Mouse (Mus musculus) stomach, postnatal 0 days (tissue): ENCODE results near the gene Klrb1c. TPM values are rescaled to one million over a fixed set of nuclear protein-coding genes. Genes with fewer than 3 reads are reported as not detected.
"Not testable (repeated sequence)": the region's sequence is repeated elsewhere in the genome, so short reads cannot be mapped to it uniquely, and the experiment has no call there.

ENCODE experiments used
- ATAC-seq: fragments of 200-750 bp; cut with Nextera tagmentation; 2 replicates; pipeline ENCODE4 v1.8.0; 2017; ENCODE audit not compliant: low FRiP score, low TSS enrichment
- DNase-seq: peaks from one replicate; pipeline ENCODE4 v3.0.0-alpha.2; 2016; ENCODE audit warnings: low spot score
- H3K27ac ChIP-seq: fragments of 300-500 bp; sonication (generic); replicated peaks from 2 replicates; pipeline ENCODE4 v1.5.1; 2014; ENCODE audit warnings: mild to moderate bottlenecking, control low read depth
- H3K27me3 ChIP-seq: fragments of 300-500 bp; sonication (generic); 2 replicates; pipeline ENCODE4 v1.6.1; 2014; ENCODE audit warnings: low read length; ENCODE audit not compliant: control insufficient read depth, insufficient read depth
- H3K36me3 ChIP-seq: fragments of 300-500 bp; sonication (generic); 2 replicates; pipeline ENCODE4 v1.6.1; 2014; ENCODE audit warnings: low read length, mixed read lengths; ENCODE audit not compliant: control insufficient read depth, insufficient read depth
- H3K4me1 ChIP-seq: fragments of 300-500 bp; sonication (generic); replicated peaks from 2 replicates; pipeline ENCODE4 v1.6.1; 2014; ENCODE audit warnings: antibody characterized with exemption; ENCODE audit not compliant: control insufficient read depth, insufficient read depth
- H3K4me2 ChIP-seq: fragments of 300-500 bp; sonication (generic); replicated peaks from 2 replicates; pipeline ENCODE4 v1.6.1; 2014; ENCODE audit warnings: low read depth, mild to moderate bottlenecking, control low read depth, moderate library complexity
- H3K4me3 ChIP-seq: fragments of 300-500 bp; sonication (generic); 2 replicates; pipeline ENCODE4 v1.5.1; 2014; ENCODE audit warnings: low read depth, low read length, control low read depth
- H3K9ac ChIP-seq: fragments of 300-500 bp; sonication (generic); 2 replicates; pipeline ENCODE4 v1.6.1; 2014; ENCODE audit warnings: mild to moderate bottlenecking, low read length, control low read depth, mixed read lengths
- H3K9me3 ChIP-seq: fragments of 300-500 bp; sonication (generic); 2 replicates; pipeline ENCODE4 v1.6.1; 2016; ENCODE audit warnings: low read length; ENCODE audit not compliant: control insufficient read depth
- CTCF ChIP-seq: IDR thresholded peaks from 2 replicates; pipeline ENCODE4 v1.5.1; 2016; ENCODE audit warnings: antibody characterized with exemption, low read depth, mild to moderate bottlenecking, moderate library complexity
- EP300 ChIP-seq: optimal IDR thresholded peaks from 2 replicates; pipeline ENCODE3; 2016; ENCODE audit warnings: antibody characterized with exemption
- WGBS: fragments of 180-500 bp; shearing (Covaris S2); extraction: QIAGEN DNeasy Blood & Tissue Kit; methylation state at CpG from one replicate; pipeline ENCODE4 v1.1.7; 2014; 5-methylcytosine and 5-hydroxymethylcytosine counted together
- polyA plus RNA-seq: library from polyadenylated mRNA; unstranded; fragments of >200 nt; fragmentation: Nextera tagmentation; extraction: Ambion mirVana; gene quantifications from 2 replicates; pipeline ENCODE4 v1.2.1, GENCODE M21; 2015

Klrb1c gene
- polyA plus RNA-seq, 1 experiment from 2014 or later: 0.07 TPM

GRCm38 (mm10) chr6:128761144-128761540, 27.9 kb downstream of the Klrb1c start:
- Histone ChIP-seq H3K27ac (no peak overlapping the region), H3K9me3 (no peaks in the 10 kb centered on the region), H3K9ac (no peak overlapping the region), H3K4me2 (peak overlapping the region; percentile 43), H3K27me3 (no peaks in the 10 kb centered on the region), H3K4me3 (peak overlapping the region; percentile 59), H3K36me3 (no peaks in the 10 kb centered on the region), H3K4me1 (no peaks in the 10 kb centered on the region)
- TF ChIP-seq EP300 (no peak), CTCF (no peak)
- 43% methylated on average over 5 of the region's 5 CpGs for WGBS
- ATAC-seq: no peak
- no peak for DNase-seq

- peak; percentile 92 for DNase-seq
- H3K36me3 ChIP-seq, H3K9me3 ChIP-seq, H3K4me1 ChIP-seq, H3K27me3 ChIP-seq: not testable (repeated sequence)
- peak; percentile 78 for ATAC-seq
- under 1% methylated on average over 44 of the region's 44 CpGs for WGBS
- Histone ChIP-seq H3K27ac (peak overlapping the region; percentile 89), H3K4me3 (peak overlapping the region; percentile 59), H3K9ac (peak overlapping the region; percentile 66), H3K4me2 (peak overlapping the region; percentile 43)
- TF ChIP-seq CTCF: peak; percentile 84
Measured at GRCm38 (mm10) chr6:128760416-128761143, 28.4 kb downstream of the Klrb1c start.

GRCm38 (mm10) chr6:128760016-128760415, 29.0 kb downstream of the Klrb1c start:
- DNase-seq (peak; percentile 85), ATAC-seq (peak; percentile 37)
- H3K36me3 ChIP-seq, H3K27me3 ChIP-seq, H3K9me3 ChIP-seq, H3K4me1 ChIP-seq: not testable (repeated sequence)
- WGBS: under 1% methylated on average over 22 of the region's 22 CpGs
- Histone ChIP-seq H3K27ac (peak overlapping the region; percentile 89), H3K4me2 (peak overlapping the region; percentile 43), H3K9ac (peak overlapping the region; percentile 66), H3K4me3 (peak overlapping the region; percentile 59)

GRCm38 (mm10) chr6:128759221-128759950, 29.6 kb downstream of the Klrb1c start:
- ATAC-seq: no peak
- H3K36me3 ChIP-seq: no peaks in the 10 kb centered on the region
- no peak for DNase-seq
- H3K4me2 ChIP-seq: no peak overlapping the region
- no peaks in the 10 kb centered on the region for H3K27me3 ChIP-seq
- H3K9ac ChIP-seq: no peak overlapping the region
- WGBS: 78% methylated on average over 5 of the region's 5 CpGs
- no peak overlapping the region for H3K27ac ChIP-seq
- no peaks in the 10 kb centered on the region for H3K4me1 ChIP-seq
- TF ChIP-seq CTCF (no peak), EP300 (no peak)
- no peak overlapping the region for H3K4me3 ChIP-seq
- no peaks in the 10 kb centered on the region for H3K9me3 ChIP-seq

- not testable (repeated sequence) for ATAC-seq, H3K4me3 ChIP-seq, H3K27me3 ChIP-seq, H3K4me1 ChIP-seq, H3K9ac ChIP-seq, H3K9me3 ChIP-seq, H3K36me3 ChIP-seq, H3K4me2 ChIP-seq, H3K27ac ChIP-seq, DNase-seq
- WGBS: 38% methylated on average over 4 of the region's 4 CpGs
Measured at GRCm38 (mm10) chr6:128755402-128755763, 33.6 kb downstream of the Klrb1c start.

- not testable (repeated sequence) for H3K4me1 ChIP-seq, H3K4me3 ChIP-seq, H3K36me3 ChIP-seq, H3K9ac ChIP-seq, H3K9me3 ChIP-seq, DNase-seq, H3K27me3 ChIP-seq
- peak overlapping the region; percentile 45; the same call in 1 of the 2 replicates for H3K27ac ChIP-seq
- 66% methylated on average over 12 of the region's 12 CpGs for WGBS
- peak; percentile 53 for ATAC-seq
- H3K4me2 ChIP-seq: peak overlapping the region; percentile 20; the same call in 1 of the 2 replicates
Measured at GRCm38 (mm10) chr6:128754748-128755401, 34.1 kb downstream of the Klrb1c start.

- ATAC-seq: peak; percentile 74
- not testable (repeated sequence) for H3K36me3 ChIP-seq, H3K9ac ChIP-seq, H3K9me3 ChIP-seq, H3K27me3 ChIP-seq, H3K4me1 ChIP-seq, DNase-seq, H3K4me3 ChIP-seq
- H3K27ac ChIP-seq: peak overlapping the region; percentile 45; the same call in 1 of the 2 replicates
- peak overlapping the region; percentile 20; the same call in 1 of the 2 replicates for H3K4me2 ChIP-seq
- WGBS: 26% methylated on average over 10 of the region's 10 CpGs
Measured at GRCm38 (mm10) chr6:128754265-128754664, 34.8 kb downstream of the Klrb1c start.
